Mouse (Mus musculus): Measurements from ENCODE around the gene Sqor. TPM values are rescaled to one million over a fixed set of nuclear protein-coding genes. Genes with fewer than 3 reads are reported as not detected.

The Sqor gene
- polyA plus RNA-seq, 1 experiment, result 7.3 TPM

DNA sequence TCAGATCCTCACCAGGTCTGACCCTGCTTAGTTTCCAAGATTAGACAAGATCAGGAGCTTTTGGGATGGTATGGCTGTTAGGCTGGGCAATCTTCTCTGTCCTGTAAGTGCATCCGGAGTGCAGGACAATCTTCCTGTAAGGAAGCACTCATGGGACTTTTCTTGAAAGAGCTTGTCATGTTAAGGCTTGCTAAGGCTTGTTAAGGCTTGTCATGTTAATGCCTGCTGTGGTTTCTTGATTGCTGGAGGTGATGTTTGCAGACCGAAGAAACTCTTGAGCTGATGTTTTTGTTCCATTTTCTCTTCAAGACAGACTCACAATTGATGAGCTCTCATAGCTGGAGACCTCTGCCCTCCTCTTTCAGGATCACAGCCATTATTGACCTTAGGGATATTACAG is 21.1 kb downstream of the Sqor start:
- H3K4me3 ChIP-seq (replicated peaks; ENCODE audit: insufficient read depth, low read depth, low read length), result no peak overlapping the region
- TF ChIP-seq POLR2A (IDR thresholded peaks at IDR 0.05; ENCODE audit: borderline replicate concordance, insufficient read depth, low read length) (no peak), CTCF (IDR thresholded peaks at IDR 0.05; ENCODE audit: borderline replicate concordance, insufficient read depth, low read depth, low read length) (no peak)
- 85% methylated on average over 2 of the region's 2 CpGs for WGBS
- H3K4me1 ChIP-seq (ENCODE audit: control insufficient read depth, insufficient read depth, low read length), result no peaks in the 10 kb centered on the region
- no peak for DNase-seq
- H3K27ac ChIP-seq (ENCODE audit: insufficient read depth, low read length), result no peak overlapping the region
- H3K27me3 ChIP-seq (ENCODE audit: control insufficient read depth, insufficient read depth, low read length), result no peaks in the 10 kb centered on the region

- Histone ChIP-seq H3K4me1 (ENCODE audit: control insufficient read depth, insufficient read depth, low read length) (no peaks in the 10 kb centered on the region), H3K27ac (ENCODE audit: insufficient read depth, low read length) (no peak overlapping the region), H3K27me3 (ENCODE audit: control insufficient read depth, insufficient read depth, low read length) (no peaks in the 10 kb centered on the region), H3K4me3 (replicated peaks; ENCODE audit: insufficient read depth, low read depth, low read length) (no peak overlapping the region)
- WGBS, result 79% methylated on average over 7 of the region's 7 CpGs
- DNase-seq, result no peak
- TF ChIP-seq CTCF (IDR thresholded peaks at IDR 0.05; ENCODE audit: borderline replicate concordance, insufficient read depth, low read depth, low read length) (no peak), POLR2A (IDR thresholded peaks at IDR 0.05; ENCODE audit: borderline replicate concordance, insufficient read depth, low read length) (no peak)
Measured at GRCm38 (mm10) chr2:122789311-122789710, 24.3 kb downstream of the Sqor start.

DNA sequence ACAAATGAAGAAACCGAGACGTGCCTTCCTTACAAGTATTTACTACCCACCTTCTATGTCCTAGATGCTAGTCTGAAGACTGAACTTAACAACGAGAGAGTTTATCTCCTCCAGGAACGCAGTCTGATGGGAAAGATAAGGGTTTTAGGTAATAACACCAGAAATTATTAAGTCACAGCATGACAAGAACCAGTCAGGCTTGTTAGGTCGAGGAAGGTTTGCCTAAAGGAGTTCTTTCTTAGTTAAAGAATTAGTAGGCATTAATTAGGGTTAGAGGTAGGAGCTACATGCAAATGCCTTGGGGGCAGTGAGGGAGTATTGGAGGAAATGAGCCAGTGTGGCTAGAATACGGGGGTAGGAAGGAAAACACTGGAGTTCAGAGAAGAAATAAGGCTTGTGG is 24.7 kb downstream of the Sqor start:
- no peak for TF ChIP-seq POLR2A (IDR thresholded peaks at IDR 0.05; ENCODE audit: borderline replicate concordance, insufficient read depth, low read length)
- no peak for TF ChIP-seq CTCF (IDR thresholded peaks at IDR 0.05; ENCODE audit: borderline replicate concordance, insufficient read depth, low read depth, low read length)
- no peak for DNase-seq
- H3K27me3 ChIP-seq (ENCODE audit: control insufficient read depth, insufficient read depth, low read length), result no peaks in the 10 kb centered on the region
- no peak overlapping the region for H3K27ac ChIP-seq (ENCODE audit: insufficient read depth, low read length)
- no peaks in the 10 kb centered on the region for H3K4me1 ChIP-seq (ENCODE audit: control insufficient read depth, insufficient read depth, low read length)
- H3K4me3 ChIP-seq (replicated peaks; ENCODE audit: insufficient read depth, low read depth, low read length), result no peak overlapping the region
- 83% methylated on average over 6 of the region's 6 CpGs for WGBS

DNA sequence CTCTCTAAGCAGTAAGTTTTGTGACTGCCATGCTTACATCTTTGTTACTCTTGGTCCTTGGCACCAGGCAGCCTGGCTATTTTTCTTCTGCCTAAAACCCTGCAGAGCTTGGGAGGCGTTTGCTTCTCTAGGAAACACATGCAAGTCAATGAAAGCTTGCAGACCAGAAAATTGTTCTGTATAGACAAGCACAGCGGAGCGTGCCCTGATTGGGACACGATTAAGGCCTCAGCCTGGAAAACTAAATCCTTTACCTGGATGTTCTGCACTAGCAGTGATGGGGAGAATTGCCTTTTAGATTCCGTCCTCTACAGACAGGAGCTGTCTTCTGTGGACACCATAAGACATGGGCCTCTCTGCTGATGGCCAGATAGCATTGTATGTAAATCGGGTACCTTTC is 39.4 kb downstream of the Sqor start:
- Histone ChIP-seq H3K27ac (ENCODE audit: insufficient read depth, low read length) (no peak overlapping the region), H3K4me1 (ENCODE audit: control insufficient read depth, insufficient read depth, low read length) (no peaks in the 10 kb centered on the region), H3K27me3 (ENCODE audit: control insufficient read depth, insufficient read depth, low read length) (no peaks in the 10 kb centered on the region), H3K4me3 (replicated peaks; ENCODE audit: insufficient read depth, low read depth, low read length) (no peak overlapping the region)
- TF ChIP-seq CTCF (IDR thresholded peaks at IDR 0.05; ENCODE audit: borderline replicate concordance, insufficient read depth, low read depth, low read length) (no peak), POLR2A (IDR thresholded peaks at IDR 0.05; ENCODE audit: borderline replicate concordance, insufficient read depth, low read length) (no peak)
- 66% methylated on average over 6 of the region's 6 CpGs for WGBS
- no peak for DNase-seq

GRCm38 (mm10) chr2:122806040-122806439 is 41.0 kb downstream of the Sqor start:
- no peak for TF ChIP-seq POLR2A (IDR thresholded peaks at IDR 0.05; ENCODE audit: borderline replicate concordance, insufficient read depth, low read length)
- TF ChIP-seq CTCF (IDR thresholded peaks at IDR 0.05; ENCODE audit: borderline replicate concordance, insufficient read depth, low read depth, low read length), result no peak
- 91% methylated on average over 3 of the region's 3 CpGs for WGBS
- no peak for DNase-seq
- Histone ChIP-seq H3K27me3 (ENCODE audit: control insufficient read depth, insufficient read depth, low read length) (no peaks in the 10 kb centered on the region), H3K4me3 (replicated peaks; ENCODE audit: insufficient read depth, low read depth, low read length) (no peak overlapping the region), H3K27ac (ENCODE audit: insufficient read depth, low read length) (no peak overlapping the region), H3K4me1 (ENCODE audit: control insufficient read depth, insufficient read depth, low read length) (no peaks in the 10 kb centered on the region)

DNA sequence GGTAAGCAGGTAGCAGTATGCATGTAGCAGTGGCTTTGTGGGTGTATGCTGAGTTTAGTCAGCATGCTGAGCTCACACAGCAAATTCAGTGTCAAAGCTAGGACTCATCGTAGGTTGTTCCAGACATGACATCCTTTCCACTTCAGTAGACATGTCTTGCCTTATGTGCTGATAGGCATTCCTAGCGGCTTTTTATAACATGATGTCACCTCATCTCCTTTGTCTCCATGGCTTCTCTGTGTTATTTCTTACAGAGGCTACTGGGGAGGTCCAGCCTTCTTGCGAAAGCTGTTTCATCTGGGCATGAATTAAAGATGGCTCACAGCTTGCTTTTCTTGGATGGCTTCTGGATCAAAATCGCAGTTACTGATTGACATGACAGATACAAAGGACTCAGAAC is 44.0 kb downstream of the Sqor start:
- no peaks in the 10 kb centered on the region for H3K4me1 ChIP-seq (ENCODE audit: control insufficient read depth, insufficient read depth, low read length)
- no peak for DNase-seq
- 42% methylated on average over 4 of the region's 4 CpGs for WGBS
- H3K4me3 ChIP-seq (replicated peaks; ENCODE audit: insufficient read depth, low read depth, low read length), result no peak overlapping the region
- no peak for TF ChIP-seq CTCF (IDR thresholded peaks at IDR 0.05; ENCODE audit: borderline replicate concordance, insufficient read depth, low read depth, low read length)
- TF ChIP-seq POLR2A (IDR thresholded peaks at IDR 0.05; ENCODE audit: borderline replicate concordance, insufficient read depth, low read length), result no peak
- H3K27ac ChIP-seq (ENCODE audit: insufficient read depth, low read length), result no peak overlapping the region
- H3K27me3 ChIP-seq (ENCODE audit: control insufficient read depth, insufficient read depth, low read length), result no peaks in the 10 kb centered on the region

DNA sequence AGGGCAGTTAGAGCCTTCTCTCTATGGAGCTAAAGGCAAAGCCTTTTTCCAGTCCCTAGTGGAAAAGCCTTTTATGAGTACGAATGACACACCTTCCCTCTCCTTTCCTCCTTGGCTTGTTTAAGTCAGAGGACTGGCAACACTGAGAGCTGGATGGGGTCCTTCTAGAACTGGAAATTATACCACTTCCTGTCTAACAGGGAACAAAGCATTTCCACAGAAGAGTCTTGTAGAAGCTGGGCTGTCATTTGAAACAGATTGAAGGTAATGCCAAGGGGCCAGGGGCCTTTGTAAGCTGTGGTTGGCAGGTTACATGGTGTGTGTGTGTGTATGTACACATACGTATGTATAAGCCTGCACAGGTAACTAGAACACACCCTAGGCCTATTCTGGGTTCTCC is 51.9 kb downstream of the Sqor start:
- no peak overlapping the region for H3K4me3 ChIP-seq (replicated peaks; ENCODE audit: insufficient read depth, low read depth, low read length)
- TF ChIP-seq CTCF (IDR thresholded peaks at IDR 0.05; ENCODE audit: borderline replicate concordance, insufficient read depth, low read depth, low read length), result no peak
- TF ChIP-seq POLR2A (IDR thresholded peaks at IDR 0.05; ENCODE audit: borderline replicate concordance, insufficient read depth, low read length), result no peak
- 90% methylated on average over 2 of the region's 2 CpGs for WGBS

GRCm38 (mm10) chr2:122821246-122821645 is 56.2 kb downstream of the Sqor start:
- no peaks in the 10 kb centered on the region for H3K4me1 ChIP-seq (ENCODE audit: control insufficient read depth, insufficient read depth, low read length)
- no peaks in the 10 kb centered on the region for H3K27me3 ChIP-seq (ENCODE audit: control insufficient read depth, insufficient read depth, low read length)
- TF ChIP-seq CTCF (IDR thresholded peaks at IDR 0.05; ENCODE audit: borderline replicate concordance, insufficient read depth, low read depth, low read length) (no peak), POLR2A (IDR thresholded peaks at IDR 0.05; ENCODE audit: borderline replicate concordance, insufficient read depth, low read length) (no peak)
- no peak overlapping the region for H3K27ac ChIP-seq (ENCODE audit: insufficient read depth, low read length)
- no peak for DNase-seq
- 72% methylated on average over 2 of the region's 2 CpGs for WGBS
- H3K4me3 ChIP-seq (replicated peaks; ENCODE audit: insufficient read depth, low read depth, low read length), result no peak overlapping the region

More for the DNA sequence above, 51.9 kb downstream of the Sqor start:
- no peaks in the 10 kb centered on the region for H3K4me1 ChIP-seq (ENCODE audit: control insufficient read depth, insufficient read depth, low read length)
- DNase-seq, result no peak
- H3K27me3 ChIP-seq (ENCODE audit: control insufficient read depth, insufficient read depth, low read length), result no peaks in the 10 kb centered on the region
- no peak overlapping the region for H3K27ac ChIP-seq (ENCODE audit: insufficient read depth, low read length)
